Mouse (Mus musculus) limb, embryonic 15.5 days (tissue): Measurements from ENCODE around the gene Fam189b. TPM values are rescaled to one million over a fixed set of nuclear protein-coding genes. Genes with fewer than 3 reads are reported as not detected.

Source experiments
- ATAC-seq: fragments of 200-750 bp; cut with Nextera tagmentation; 2 replicates; pipeline ENCODE4 v1.8.0; 2017; ENCODE audit warnings: low read depth, moderate TSS enrichment; ENCODE audit not compliant: insufficient number of reproducible peaks, low FRiP score, low TSS enrichment
- H3K27ac ChIP-seq: fragments of 300-500 bp; sonication (generic); 2 replicates; pipeline ENCODE4 v1.5.1; 2015; ENCODE audit warnings: moderate library complexity, mild to moderate bottlenecking, inconsistent platforms
- H3K27me3 ChIP-seq: fragments of 300-500 bp; sonication (generic); 2 replicates; pipeline ENCODE4 v1.6.1; 2015; ENCODE audit warnings: inconsistent platforms
- H3K36me3 ChIP-seq: fragments of 300-500 bp; sonication (generic); 2 replicates; pipeline ENCODE4 v1.6.1; 2015; ENCODE audit warnings: inconsistent platforms
- H3K4me1 ChIP-seq: fragments of 300-500 bp; sonication (generic); 2 replicates; pipeline ENCODE4 v1.6.1; 2015; ENCODE audit warnings: inconsistent platforms
- H3K4me2 ChIP-seq: fragments of 300-500 bp; sonication (generic); 2 replicates; pipeline ENCODE4 v1.6.1; 2015; ENCODE audit warnings: mild to moderate bottlenecking, inconsistent platforms
- H3K4me3 ChIP-seq: fragments of 300-500 bp; sonication (generic); 2 replicates; pipeline ENCODE4 v1.5.1; 2015; ENCODE audit warnings: mild to moderate bottlenecking, inconsistent platforms
- H3K9ac ChIP-seq: fragments of 300-500 bp; sonication (generic); 2 replicates; pipeline ENCODE4 v1.6.1; 2015; ENCODE audit warnings: inconsistent platforms
- H3K9me3 ChIP-seq: fragments of 300-500 bp; sonication (generic); 2 replicates; pipeline ENCODE4 v1.6.1; 2016; ENCODE audit warnings: inconsistent platforms
- WGBS: fragments of 180-500 bp; shearing (Covaris S2); methylation state at CpG from one replicate; pipeline ENCODE4 v1.1.7; 2015; 5-methylcytosine and 5-hydroxymethylcytosine counted together
- polyA plus RNA-seq: library from polyadenylated mRNA; unstranded; fragments of >200 nt; fragmentation: Nextera tagmentation; extraction: Ambion mirVana; gene quantifications from 2 replicates; pipeline ENCODE4 v1.2.1, GENCODE M21; 2015

Fam189b gene
- polyA plus RNA-seq, 1 experiment from 2014 or later: 31.4 TPM

- no peak for ATAC-seq
- WGBS: 90% methylated on average over 10 of the region's 10 CpGs
- peaks cover 73% of the 10 kb centered on the region for H3K36me3 ChIP-seq
Measured at GRCm38 (mm10) chr3:89175544-89175943, 7.4 kb upstream of the Fam189b start.

GRCm38 (mm10) chr3:89176421-89176820, 6.5 kb upstream of the Fam189b start:
- H3K36me3 ChIP-seq: peaks cover 74% of the 10 kb centered on the region
- ATAC-seq: no peak
- no peaks in the 10 kb centered on the region for H3K27me3 ChIP-seq
- peaks cover 16% of the 10 kb centered on the region for H3K4me1 ChIP-seq
- H3K4me2 ChIP-seq: no peak overlapping the region
- no peak overlapping the region for H3K9ac ChIP-seq
- WGBS: 83% methylated on average over 7 of the region's 7 CpGs
- no peak overlapping the region for H3K27ac ChIP-seq
- H3K9me3 ChIP-seq: no peaks in the 10 kb centered on the region
- no peak overlapping the region for H3K4me3 ChIP-seq

More at GRCm38 (mm10) chr3:89175544-89175943, 7.4 kb upstream of the Fam189b start:
- no peaks in the 10 kb centered on the region for H3K9me3 ChIP-seq
- no peak overlapping the region for H3K27ac ChIP-seq
- peaks cover 16% of the 10 kb centered on the region for H3K4me1 ChIP-seq
- H3K4me3 ChIP-seq: no peak overlapping the region
- H3K27me3 ChIP-seq: no peaks in the 10 kb centered on the region
- H3K9ac ChIP-seq: no peak overlapping the region
- H3K4me2 ChIP-seq: no peak overlapping the region

GRCm38 (mm10) chr3:89177242-89178106, 5.5 kb upstream of the Fam189b start, which contains the start of gene Scamp3:
Gene Scamp3, plus strand, starts transcription at chr3:89177473.
- Histone ChIP-seq H3K27me3 (no peaks in the 10 kb centered on the region), H3K9me3 (no peaks in the 10 kb centered on the region), H3K4me2 (peak within 1 kb of the TSS; percentile 81), H3K36me3 (peaks cover 75% of the 10 kb centered on the region), H3K4me3 (peak within 1 kb of the TSS; percentile 79), H3K4me1 (peaks cover 16% of the 10 kb centered on the region), H3K9ac (peak within 1 kb of the TSS; percentile 85), H3K27ac (peak within 1 kb of the TSS; percentile 86)
- WGBS: under 1% methylated on average over 43 of the region's 43 CpGs
- peak; percentile 91 for ATAC-seq

GRCm38 (mm10) chr3:89178107-89178385, 4.9 kb upstream of the Fam189b start:
- Histone ChIP-seq H3K27me3 (no peaks in the 10 kb centered on the region), H3K9me3 (no peaks in the 10 kb centered on the region), H3K36me3 (peaks cover 69% of the 10 kb centered on the region), H3K27ac (peak overlapping the region; percentile 86), H3K4me2 (peak overlapping the region; percentile 81), H3K9ac (peak overlapping the region; percentile 85), H3K4me3 (peak overlapping the region; percentile 79), H3K4me1 (peaks cover 20% of the 10 kb centered on the region)
- 6% methylated on average over 6 of the region's 6 CpGs for WGBS
- no peak for ATAC-seq

GRCm38 (mm10) chr3:89179056-89179455, 3.9 kb upstream of the Fam189b start:
- H3K4me1 ChIP-seq: peaks cover 28% of the 10 kb centered on the region
- H3K27ac ChIP-seq: no peak overlapping the region
- ATAC-seq: no peak
- H3K27me3 ChIP-seq: no peaks in the 10 kb centered on the region
- no peak overlapping the region for H3K4me3 ChIP-seq
- H3K4me2 ChIP-seq: 0 out of 2 replicates have a peak overlapping the region, but pooled peaks have one; percentile 81
- peak overlapping the region; percentile 17; the same call in 1 of the 2 replicates for H3K9ac ChIP-seq
- H3K36me3 ChIP-seq: peaks cover 59% of the 10 kb centered on the region
- H3K9me3 ChIP-seq: no peaks in the 10 kb centered on the region
- 91% methylated on average over 11 of the region's 11 CpGs for WGBS

GRCm38 (mm10) chr3:89181749-89182500, 1.0 kb upstream of the Fam189b start:
- no peak for ATAC-seq
- H3K27me3 ChIP-seq: no peaks in the 10 kb centered on the region
- peak overlapping the region; percentile 87 for H3K27ac ChIP-seq
- 91% methylated on average over 27 of the region's 27 CpGs for WGBS
- peaks cover 46% of the 10 kb centered on the region for H3K4me1 ChIP-seq
- H3K9ac ChIP-seq: no peak overlapping the region
- no peaks in the 10 kb centered on the region for H3K9me3 ChIP-seq
- H3K4me2 ChIP-seq: no peak overlapping the region
- peaks cover 41% of the 10 kb centered on the region for H3K36me3 ChIP-seq
- H3K4me3 ChIP-seq: no peak overlapping the region

GRCm38 (mm10) chr3:89182531-89183057, 349 bp upstream of the Fam189b start:
- peaks cover 48% of the 10 kb centered on the region for H3K36me3 ChIP-seq
- H3K4me3 ChIP-seq: peak overlapping the region; percentile 69
- peak overlapping the region; percentile 87 for H3K27ac ChIP-seq
- H3K27me3 ChIP-seq: no peaks in the 10 kb centered on the region
- H3K9me3 ChIP-seq: no peaks in the 10 kb centered on the region
- 47% methylated on average over 7 of the region's 7 CpGs for WGBS
- peak overlapping the region; percentile 90 for H3K4me2 ChIP-seq
- peaks cover 46% of the 10 kb centered on the region for H3K4me1 ChIP-seq
- no peak for ATAC-seq
- H3K9ac ChIP-seq: no peak overlapping the region

- Histone ChIP-seq H3K4me2 (peak overlapping the region; percentile 90), H3K27me3 (no peaks in the 10 kb centered on the region), H3K27ac (0 out of 2 replicates have a peak overlapping the region, but pooled peaks have one; percentile 3)
Measured at GRCm38 (mm10) chr3:89183959-89184315, 994 bp downstream of the Fam189b start.

GRCm38 (mm10) chr3:89187197-89187596, 4.3 kb downstream of the Fam189b start:
- WGBS: 50% methylated on average over 23 of the region's 23 CpGs
- Histone ChIP-seq H3K4me3 (no peak overlapping the region), H3K9ac (no peak overlapping the region), H3K36me3 (peaks cover 29% of the 10 kb centered on the region), H3K27ac (no peak overlapping the region), H3K27me3 (no peaks in the 10 kb centered on the region), H3K4me2 (no peak overlapping the region), H3K9me3 (no peaks in the 10 kb centered on the region), H3K4me1 (peaks cover 30% of the 10 kb centered on the region)
- no peak for ATAC-seq

More at GRCm38 (mm10) chr3:89183959-89184315, 994 bp downstream of the Fam189b start:
- no peak for ATAC-seq
- 73% methylated on average over 6 of the region's 6 CpGs for WGBS
- Histone ChIP-seq H3K9me3 (no peaks in the 10 kb centered on the region), H3K4me1 (peaks cover 36% of the 10 kb centered on the region), H3K9ac (peak overlapping the region; percentile 62), H3K36me3 (peaks cover 60% of the 10 kb centered on the region), H3K4me3 (peak overlapping the region; percentile 69)

- Histone ChIP-seq H3K4me3 (no peak overlapping the region), H3K9ac (0 out of 2 replicates have a peak overlapping the region, but pooled peaks have one; percentile 5), H3K36me3 (peaks cover 26% of the 10 kb centered on the region), H3K27me3 (no peaks in the 10 kb centered on the region), H3K4me2 (no peak overlapping the region), H3K4me1 (peaks cover 26% of the 10 kb centered on the region), H3K27ac (no peak overlapping the region), H3K9me3 (no peaks in the 10 kb centered on the region)
- 80% methylated on average over 18 of the region's 18 CpGs for WGBS
- ATAC-seq: no peak
Measured at GRCm38 (mm10) chr3:89187690-89188477, 4.9 kb downstream of the Fam189b start.

GRCm38 (mm10) chr3:89188478-89188875, 5.5 kb downstream of the Fam189b start:
- ATAC-seq: no peak
- Histone ChIP-seq H3K36me3 (peaks cover 26% of the 10 kb centered on the region), H3K9me3 (no peaks in the 10 kb centered on the region), H3K4me3 (no peak overlapping the region), H3K4me1 (peaks cover 23% of the 10 kb centered on the region), H3K27me3 (no peaks in the 10 kb centered on the region), H3K27ac (no peak overlapping the region), H3K4me2 (no peak overlapping the region), H3K9ac (no peak overlapping the region)
- 68% methylated on average over 12 of the region's 12 CpGs for WGBS
